Comparison of ENCODE assay signal across 23 mouse cellular contexts in the genomic region with DNA sequence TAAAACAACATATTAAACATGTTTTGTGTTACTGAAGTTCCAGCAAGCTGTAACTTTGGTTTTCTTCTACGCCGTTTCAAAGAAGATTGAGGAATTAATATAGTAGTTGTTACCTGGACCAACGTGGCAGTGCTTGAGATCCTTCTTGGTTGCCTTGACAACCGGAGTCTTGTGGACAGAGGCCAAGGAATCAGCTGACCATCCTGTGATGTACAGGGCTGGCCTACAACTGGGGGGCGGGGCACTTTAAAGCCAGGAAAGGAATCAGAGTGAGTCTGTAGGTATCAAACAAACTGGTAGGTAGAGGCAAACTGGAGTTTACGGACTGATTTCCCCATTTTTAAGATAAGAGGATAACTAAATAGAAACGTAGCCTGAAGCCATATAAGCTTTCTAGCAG.
DNase-seq lines count a peak whose midpoint lies in the region; ATAC-seq lines count a peak whose summit lies in the region.
"Had no signal": no experiment of that assay in that cellular context is flagged by ENCODE, and none has a peak within 500 bp of the region (broad histone marks: within the 10 kb centered on the region; RNA-seq: fewer than 3 reads in every experiment).

No protein-coding gene starts in this region.

- no peak overlapping the region for H3K4me2 ChIP-seq in hindbrain, embryonic 16.5 days (ENCODE audit: low read length)
- H3K4me2 ChIP-seq in hindbrain, embryonic 11.5 days (replicated peaks; ENCODE audit: low read depth, low read length): no peak overlapping the region
- no peak overlapping the region for H3K4me2 ChIP-seq in kidney, embryonic 15.5 days
- no peak overlapping the region for H3K4me2 ChIP-seq in liver, embryonic 12.5 days
- H3K4me2 ChIP-seq: forebrain, embryonic 13.5 days; heart, embryonic 15.5 days; liver, embryonic 11.5 days; neural tube, embryonic 15.5 days had no signal

- H3K27me3 ChIP-seq in hindbrain, embryonic 16.5 days (replicated peaks; ENCODE audit: control insufficient read depth, insufficient read depth, low read length): no peaks in the 10 kb centered on the region
- no peaks in the 10 kb centered on the region for H3K27me3 ChIP-seq in hindbrain, embryonic 11.5 days (ENCODE audit: control insufficient read depth, insufficient read depth, low read length)
- no peaks in the 10 kb centered on the region for H3K27me3 ChIP-seq in kidney, embryonic 15.5 days
- H3K27me3 ChIP-seq in liver, embryonic 12.5 days (replicated peaks): no peaks in the 10 kb centered on the region
- H3K27me3 ChIP-seq: CH12.LX; forebrain, embryonic 13.5 days; heart, embryonic 15.5 days; neural tube, embryonic 15.5 days had no signal

- no peak overlapping the region for H3K9ac ChIP-seq in hindbrain, embryonic 16.5 days (ENCODE audit: low read depth, low read length)
- no peak overlapping the region for H3K9ac ChIP-seq in hindbrain, embryonic 11.5 days (ENCODE audit: low read depth, low read length)
- no peak overlapping the region for H3K9ac ChIP-seq in kidney, embryonic 15.5 days
- no peak overlapping the region for H3K9ac ChIP-seq in liver, embryonic 12.5 days
- H3K9ac ChIP-seq: forebrain, embryonic 13.5 days; heart, embryonic 15.5 days; neural tube, embryonic 15.5 days had no signal

- H3K4me1 ChIP-seq in hindbrain, embryonic 16.5 days (ENCODE audit: control insufficient read depth, insufficient read depth, low read depth, low read length): no peaks in the 10 kb centered on the region
- H3K4me1 ChIP-seq in hindbrain, embryonic 11.5 days (replicated peaks; ENCODE audit: control insufficient read depth, insufficient read depth, low read length): no peaks in the 10 kb centered on the region
- H3K4me1 ChIP-seq in kidney, embryonic 15.5 days: peaks cover 4% of the 10 kb centered on the region
- H3K4me1 ChIP-seq in liver, embryonic 12.5 days: peaks cover 2% of the 10 kb centered on the region
- H3K4me1 ChIP-seq: forebrain, embryonic 13.5 days; heart, embryonic 15.5 days; neural tube, embryonic 15.5 days had no signal

- H3K27ac ChIP-seq in hindbrain, embryonic 16.5 days (ENCODE audit: low read depth, low read length): no peak overlapping the region
- H3K27ac ChIP-seq in hindbrain, embryonic 11.5 days (ENCODE audit: low read depth, low read length): no peak overlapping the region
- H3K27ac ChIP-seq in kidney, embryonic 15.5 days: no peak overlapping the region
- H3K27ac ChIP-seq in liver, embryonic 12.5 days: no peak overlapping the region
- H3K27ac ChIP-seq: forebrain, embryonic 13.5 days; heart, embryonic 15.5 days; hindbrain, embryonic 10.5 days; kidney, postnatal 0 days; neural tube, embryonic 15.5 days had no signal

- no peak for DNase-seq in hindbrain, embryonic 11.5 days (ENCODE audit: low spot score)
- DNase-seq in kidney, adult 9 months: peak; percentile 41
- peak; percentile 17 for DNase-seq in R1 (ENCODE audit: low read depth, low spot score)
- DNase-seq in kidney, postnatal 36 days: peak; percentile 60
- no peak for DNase-seq in right cerebral cortex, postnatal 10 days (ENCODE audit: low spot score in 2 of 2)
- DNase-seq: adrenal gland, adult 2 months; cerebellum, adult 8-10 months; gastrocnemius, postnatal 14 days; layer of hippocampus, adult 9-11 months; lung, adult 2 months; right cerebral cortex, postnatal 25 days had no signal

- ATAC-seq in hindbrain, embryonic 16.5 days: peak; percentile 58; the same call in 1 of the 2 replicates
- no peak for ATAC-seq in hindbrain, embryonic 11.5 days (ENCODE audit: low FRiP score)
- ATAC-seq in kidney, embryonic 15.5 days (replicated peaks; ENCODE audit: low FRiP score): no peak
- no peak for ATAC-seq in liver, embryonic 12.5 days
- ATAC-seq: forebrain, embryonic 13.5 days had no signal

- WGBS in hindbrain, embryonic 16.5 days: 83% methylated on average over 7 of the region's 7 CpGs
- WGBS in hindbrain, embryonic 11.5 days: 88% methylated on average over 7 of the region's 7 CpGs
- 84% methylated on average over 7 of the region's 7 CpGs for WGBS in kidney, embryonic 15.5 days
- WGBS in liver, embryonic 12.5 days (ENCODE audit: insufficient replicate concordance): 75% methylated on average over 7 of the region's 7 CpGs

- H3K36me3 ChIP-seq in hindbrain, embryonic 16.5 days (ENCODE audit: control insufficient read depth, insufficient read depth, low read length): no peaks in the 10 kb centered on the region
- H3K36me3 ChIP-seq in hindbrain, embryonic 11.5 days (ENCODE audit: control insufficient read depth, insufficient read depth, low read length): no peaks in the 10 kb centered on the region
- H3K36me3 ChIP-seq in kidney, embryonic 15.5 days: no peaks in the 10 kb centered on the region
- H3K36me3 ChIP-seq in liver, embryonic 12.5 days: peaks cover 3% of the 10 kb centered on the region; the same call in 1 of the 2 replicates
- H3K36me3 ChIP-seq: heart, embryonic 15.5 days; hindbrain, embryonic 10.5 days; neural tube, embryonic 15.5 days had no signal

- H3K4me3 ChIP-seq in hindbrain, embryonic 16.5 days (ENCODE audit: low read length): no peak overlapping the region
- H3K4me3 ChIP-seq in hindbrain, embryonic 11.5 days (ENCODE audit: low read depth, low read length): no peak overlapping the region
- H3K4me3 ChIP-seq in kidney, embryonic 15.5 days (replicated peaks): no peak overlapping the region
- no peak overlapping the region for H3K4me3 ChIP-seq in liver, embryonic 12.5 days
- H3K4me3 ChIP-seq: forebrain, embryonic 13.5 days; heart, embryonic 15.5 days; hindbrain, embryonic 10.5 days; megakaryocyte, embryonic 14.5 days; myocyte; neural tube, embryonic 15.5 days had no signal

- H3K9me3 ChIP-seq in hindbrain, embryonic 16.5 days (ENCODE audit: control insufficient read depth, low read length): no peaks in the 10 kb centered on the region
- H3K9me3 ChIP-seq in hindbrain, embryonic 11.5 days (ENCODE audit: control insufficient read depth, low read length): no peaks in the 10 kb centered on the region
- no peaks in the 10 kb centered on the region for H3K9me3 ChIP-seq in kidney, embryonic 15.5 days (replicated peaks)
- H3K9me3 ChIP-seq in liver, embryonic 12.5 days (replicated peaks): no peaks in the 10 kb centered on the region
- H3K9me3 ChIP-seq: forebrain, embryonic 13.5 days; heart, embryonic 15.5 days; hindbrain, embryonic 10.5 days; megakaryocyte, embryonic 14.5 days; neural tube, embryonic 15.5 days had no signal

Comparison
In these comparisons a context has a peak if more than half of its experiments do, and no peak if none do; other contexts are left out.
1. DNase-seq: peak in kidney, adult 9 months (single experiment), R1 (single experiment) and kidney, postnatal 36 days (2 of 2); none in hindbrain, embryonic 11.5 days (single experiment) and right cerebral cortex, postnatal 10 days (0 of 2).